Mouse (Mus musculus): ENCODE data around the gene Mab21l3.

The Mab21l3 gene

DNA sequence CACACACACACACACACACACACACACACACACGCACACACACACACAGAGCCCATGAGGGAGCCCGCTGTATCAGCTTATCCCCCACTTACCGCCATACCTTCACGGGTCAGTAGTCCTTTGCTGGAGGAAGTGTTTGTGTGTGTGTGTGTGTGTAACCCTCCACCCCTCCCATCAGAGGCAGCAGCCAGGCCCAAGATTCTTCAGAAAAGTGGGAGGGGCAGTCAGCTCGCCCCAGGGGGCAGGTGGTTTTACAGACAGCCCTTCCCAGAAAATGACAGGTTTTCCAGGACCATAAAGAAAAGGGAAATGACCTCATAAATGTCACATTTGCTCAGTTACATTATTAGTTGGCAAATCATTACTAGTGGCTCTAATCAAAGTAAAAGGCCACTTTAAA, at the start of gene Mab21l3:
TSS of gene Mab21l3 (minus strand) at position 144 of the 400 bp plus-strand sequence.
- no peak for DNase-seq (ENCODE audit: low read depth, low spot score)

GRCm38 (mm10) chr3:101897377-101897974, 48.7 kb upstream of the Mab21l3 start:
- DNase-seq (ENCODE audit: low read depth, low spot score): no peak

- peak; percentile 82 for DNase-seq (ENCODE audit: low read depth, low spot score)
These were observed 48.1 kb upstream of the Mab21l3 start for GRCm38 (mm10) chr3:101896893-101897292.

DNA sequence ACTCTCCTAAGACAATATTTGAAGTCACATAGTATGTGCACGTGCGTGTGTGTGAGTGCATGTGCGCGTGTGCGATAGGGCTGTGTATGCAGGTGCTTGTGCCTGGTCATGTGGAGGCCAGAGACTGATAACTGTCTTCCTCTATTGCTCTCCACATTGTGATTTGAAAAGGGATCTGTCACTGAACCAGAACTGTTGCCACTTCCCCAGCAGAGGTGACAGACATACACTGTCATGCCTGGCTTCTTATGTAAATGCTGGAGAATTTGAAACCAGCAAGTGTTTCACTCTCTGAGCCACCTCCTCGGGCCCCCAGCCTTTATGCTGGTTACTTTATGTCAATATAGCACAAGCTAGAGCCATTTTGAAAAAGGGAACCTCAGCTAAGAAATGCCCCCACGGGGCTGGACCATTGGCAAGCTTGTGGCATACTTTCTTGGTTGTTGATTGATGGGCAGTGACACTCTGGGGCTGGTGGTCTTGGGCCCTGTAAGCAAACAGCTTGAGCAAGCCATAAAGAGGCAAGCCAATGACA, 46.7 kb upstream of the Mab21l3 start:
- no peak for DNase-seq (ENCODE audit: low read depth, low spot score)

GRCm38 (mm10) chr3:101885591-101885990, 36.8 kb upstream of the Mab21l3 start:
- no peak for DNase-seq (ENCODE audit: low read depth, low spot score)

- no peak for DNase-seq (ENCODE audit: low read depth, low spot score)
These were observed 36.3 kb upstream of the Mab21l3 start for GRCm38 (mm10) chr3:101885041-101885440.

DNA sequence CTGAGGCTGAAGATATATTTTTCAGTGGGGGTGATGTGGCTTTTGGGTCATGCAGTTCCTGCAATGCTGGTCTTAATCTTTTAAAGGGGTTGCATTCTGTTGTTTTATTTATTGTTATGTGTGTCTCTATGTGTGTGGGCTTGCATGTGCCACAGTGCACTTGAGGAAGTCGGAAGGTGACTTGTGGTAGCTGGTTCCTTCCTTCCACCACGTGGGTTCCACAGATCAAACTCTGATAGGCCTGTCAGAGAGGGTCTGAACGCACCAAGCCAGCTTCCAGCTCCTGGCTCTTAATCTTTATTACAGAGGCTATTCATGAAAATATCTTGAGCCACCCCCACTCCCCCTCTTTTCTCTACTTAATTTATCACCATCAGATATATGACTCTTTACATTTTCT, 35.1 kb upstream of the Mab21l3 start:
- peak; percentile 28 for DNase-seq (ENCODE audit: low read depth, low spot score)

DNA sequence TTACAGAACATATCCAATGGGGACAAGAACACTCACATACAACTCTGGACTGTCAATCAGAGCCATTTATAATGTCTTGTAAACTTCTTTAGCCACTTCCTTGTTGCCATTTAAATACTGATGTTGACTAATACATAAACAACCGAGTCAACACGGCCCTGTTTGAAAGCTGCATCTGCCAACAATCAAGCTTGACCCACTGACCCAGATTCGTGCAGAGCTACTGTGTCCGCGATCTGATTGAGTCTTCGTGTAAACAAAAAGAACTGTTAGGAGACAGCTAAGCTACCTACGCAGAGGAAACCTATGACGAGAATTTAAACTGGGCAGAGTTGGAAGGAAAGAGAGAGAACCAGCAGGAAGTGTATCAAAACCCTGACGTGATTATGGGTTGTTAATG, 33.0 kb upstream of the Mab21l3 start:
- DNase-seq (ENCODE audit: low read depth, low spot score): no peak

GRCm38 (mm10) chr3:101880818-101881217, 32.1 kb upstream of the Mab21l3 start:
- DNase-seq (ENCODE audit: low read depth, low spot score): peak; percentile 8

DNA sequence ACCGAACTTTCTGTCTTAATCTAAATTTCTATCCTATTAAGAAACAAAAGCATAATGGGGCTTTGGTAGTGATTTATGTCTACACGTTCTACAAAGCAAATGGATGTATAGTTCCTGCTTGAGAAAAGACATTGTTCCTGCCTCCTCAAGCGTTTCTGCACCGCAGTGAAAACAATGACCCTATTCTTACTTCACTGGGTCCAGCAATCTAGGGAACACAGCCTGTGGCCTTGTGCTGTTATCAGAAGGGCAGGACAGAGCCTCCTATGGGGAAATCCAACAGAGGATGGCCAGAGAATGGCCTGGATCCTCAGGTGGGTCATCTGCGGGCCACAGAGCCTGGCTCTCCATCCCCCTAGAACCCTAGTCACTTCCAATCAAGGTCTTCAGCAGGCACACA, 29.4 kb upstream of the Mab21l3 start:
- no peak for DNase-seq (ENCODE audit: low read depth, low spot score)

DNA sequence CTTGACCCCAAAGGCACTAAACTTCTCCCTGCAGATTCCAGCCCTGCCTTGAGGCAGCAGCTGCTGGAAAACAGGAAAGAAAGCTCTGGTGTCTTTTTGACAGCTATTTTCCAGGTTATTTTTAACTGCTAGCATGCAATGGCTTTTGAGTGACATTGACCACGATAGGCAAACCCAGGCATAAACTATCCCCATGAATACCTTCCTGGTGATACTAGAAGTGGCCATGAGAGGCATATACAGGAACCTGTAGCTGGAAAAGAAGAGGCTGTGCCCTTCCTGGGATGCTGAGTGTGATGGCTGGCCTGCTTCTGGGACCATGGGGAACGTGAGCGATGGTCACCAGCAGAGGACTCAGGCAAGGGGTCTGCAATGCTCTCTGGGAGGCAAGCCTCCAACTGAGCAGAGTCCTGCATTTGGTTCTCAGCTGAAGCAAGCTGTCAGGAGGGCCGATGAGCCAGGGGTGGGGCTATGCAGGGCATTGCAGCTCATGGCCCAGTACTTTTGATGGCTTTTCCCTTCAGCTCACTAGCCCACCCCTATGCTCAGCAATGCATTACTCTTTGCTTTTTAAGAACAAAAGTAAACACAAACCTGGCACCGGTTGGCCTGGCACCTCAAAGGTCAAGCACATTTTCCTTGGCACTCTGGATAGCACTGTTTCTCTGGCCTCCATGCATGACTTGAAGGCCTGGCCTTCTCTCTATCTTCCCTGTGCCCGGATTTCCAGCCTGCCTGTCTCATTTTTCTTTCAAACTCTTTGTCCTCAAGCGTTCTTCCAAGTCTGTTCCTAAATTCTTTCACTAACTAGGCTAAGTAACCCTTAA, 27.9 kb upstream of the Mab21l3 start:
- no peak for DNase-seq (ENCODE audit: low read depth, low spot score)

GRCm38 (mm10) chr3:101875258-101875920, 26.6 kb upstream of the Mab21l3 start:
- DNase-seq (ENCODE audit: low read depth, low spot score): no peak

- DNase-seq (ENCODE audit: low read depth, low spot score): no peak
These were observed 24.4 kb upstream of the Mab21l3 start for GRCm38 (mm10) chr3:101873061-101873675.

DNA sequence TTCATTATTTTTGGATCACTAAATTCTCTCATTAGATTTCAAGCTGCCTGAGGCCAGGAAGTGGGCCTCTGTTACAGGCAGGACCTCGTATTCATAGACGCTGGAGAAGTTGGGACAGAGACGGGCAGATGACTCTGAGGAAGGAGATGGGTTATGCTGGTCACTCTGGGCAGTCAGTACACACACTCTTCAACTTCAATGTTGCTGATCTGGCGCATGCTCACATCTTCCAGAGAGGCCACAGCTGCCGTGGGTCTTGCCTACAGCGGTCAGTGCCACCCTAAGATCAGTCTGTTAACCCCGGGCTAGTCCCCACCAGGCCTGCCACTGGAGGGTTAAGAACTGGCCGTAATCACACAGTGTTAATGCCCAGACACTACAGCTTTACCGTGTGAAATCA, 23.2 kb upstream of the Mab21l3 start:
- DNase-seq (ENCODE audit: low read depth, low spot score): no peak

DNA sequence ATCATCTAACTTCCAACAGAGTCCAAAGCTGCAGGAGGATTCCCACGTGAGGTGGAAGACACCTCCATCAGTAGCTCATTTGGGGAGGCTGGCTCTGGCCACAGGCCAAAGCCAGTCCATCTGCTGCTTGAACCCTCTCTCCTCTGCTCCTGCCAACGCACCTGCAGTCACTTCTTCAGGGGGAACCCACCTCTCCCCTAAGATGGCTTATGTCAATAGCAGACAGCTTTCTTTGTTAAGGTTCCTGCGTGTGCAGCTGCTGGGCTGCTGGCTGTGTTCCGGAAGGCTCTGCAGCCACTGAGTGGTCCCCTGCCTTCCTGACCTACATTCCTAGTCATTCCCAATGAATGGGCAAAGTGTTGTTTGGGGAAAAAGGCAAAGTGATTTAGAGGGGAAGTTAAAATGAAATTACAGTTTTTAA, 18.3 kb upstream of the Mab21l3 start:
- no peak for DNase-seq (ENCODE audit: low read depth, low spot score)

DNA sequence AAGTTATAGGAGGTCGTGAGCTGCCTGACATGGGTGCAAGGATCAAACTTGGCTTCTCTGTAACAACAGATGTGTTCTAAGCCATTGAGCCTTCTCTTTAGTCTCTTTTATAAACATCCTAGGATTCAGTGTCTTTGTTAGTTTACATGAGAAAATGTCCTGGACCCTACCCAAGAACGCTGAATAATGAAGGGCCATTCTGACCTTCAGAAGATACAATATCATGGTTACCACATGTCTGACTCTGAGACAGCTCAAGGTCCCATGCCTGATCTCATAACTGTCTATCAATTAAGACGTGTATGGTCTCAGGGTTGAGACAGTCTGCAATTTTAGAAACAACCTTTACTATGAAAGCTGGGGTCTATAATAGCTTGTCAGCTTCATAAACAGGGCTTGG, 13.1 kb upstream of the Mab21l3 start:
- DNase-seq (ENCODE audit: low read depth, low spot score): no peak

- no peak for DNase-seq (ENCODE audit: low read depth, low spot score)
These were observed 11.4 kb upstream of the Mab21l3 start for GRCm38 (mm10) chr3:101860151-101860550.

DNA sequence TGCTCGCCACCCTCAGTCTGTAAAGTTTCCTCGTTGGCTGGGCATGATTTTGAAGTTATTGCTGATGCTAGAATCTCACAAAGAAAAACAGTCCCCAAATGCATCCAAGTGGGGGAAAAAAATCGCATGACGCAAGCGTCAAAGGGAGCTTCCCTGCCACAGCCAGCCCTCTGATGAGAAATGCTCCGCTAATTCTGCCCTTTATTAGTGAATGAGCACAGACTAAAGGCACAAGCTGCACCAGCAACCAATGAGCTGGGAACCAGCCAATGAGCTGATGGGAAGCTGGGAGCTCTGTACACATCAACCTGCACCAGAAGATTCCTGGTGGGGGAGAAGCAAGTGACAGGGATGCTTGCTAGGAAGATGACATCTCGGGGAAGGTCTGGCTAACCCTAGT, 11.0 kb upstream of the Mab21l3 start:
- no peak for DNase-seq (ENCODE audit: low read depth, low spot score)

DNA sequence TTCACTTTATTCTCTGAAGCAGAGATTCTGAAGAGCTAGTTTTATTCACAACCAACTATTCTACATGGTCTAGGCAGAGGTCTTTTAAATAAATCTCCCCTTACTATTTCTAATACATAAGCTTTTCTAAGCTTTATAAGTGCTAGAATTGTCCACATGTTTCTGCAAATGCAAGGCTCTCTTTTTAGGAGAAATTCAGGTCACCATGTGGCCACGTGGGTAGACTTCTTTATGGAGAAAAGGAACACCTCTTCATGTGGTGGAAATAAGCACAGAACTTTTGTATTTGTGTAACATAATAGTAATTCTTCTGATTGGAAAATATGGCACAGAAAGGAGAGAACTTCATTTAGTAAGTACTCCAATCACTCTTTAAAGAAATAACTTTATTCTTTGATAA, 5.3 kb upstream of the Mab21l3 start:
- DNase-seq (ENCODE audit: low read depth, low spot score): no peak

GRCm38 (mm10) chr3:101851363-101851762, 2.6 kb upstream of the Mab21l3 start:
- no peak for DNase-seq (ENCODE audit: low read depth, low spot score)

- no peak for DNase-seq (ENCODE audit: low read depth, low spot score)
These were observed 2.7 kb downstream of the Mab21l3 start for GRCm38 (mm10) chr3:101846096-101846495.

Measured in CD4-positive, CD25-positive, alpha-beta regulatory T cell, adult 2 months (primary cell).